Mouse (Mus musculus) spleen, postnatal 36 days (tissue): ENCODE data around the gene Rbm8a2.
A peak's percentile ranks its signal among the peaks of the same experiment; 100 is the strongest.
"Not testable (repeated sequence)": the region's sequence is repeated elsewhere in the genome, so short reads cannot be mapped to it uniquely, and the experiment has no call there.

Source experiments
- DNase-seq, 2 experiments: peaks; one replicate each; pipeline ENCODE4 v3.0.0; 2022; ENCODE audit warnings: low spot score in 2 of 2, mixed read lengths in 1 of 2

Rbm8a2 gene

GRCm38 (mm10) chr1:175979014-175979413, at the start of gene Rbm8a2:
Rbm8a2 (minus strand) TSS chr1:175979114.
- not testable (repeated sequence) for DNase-seq

DNA sequence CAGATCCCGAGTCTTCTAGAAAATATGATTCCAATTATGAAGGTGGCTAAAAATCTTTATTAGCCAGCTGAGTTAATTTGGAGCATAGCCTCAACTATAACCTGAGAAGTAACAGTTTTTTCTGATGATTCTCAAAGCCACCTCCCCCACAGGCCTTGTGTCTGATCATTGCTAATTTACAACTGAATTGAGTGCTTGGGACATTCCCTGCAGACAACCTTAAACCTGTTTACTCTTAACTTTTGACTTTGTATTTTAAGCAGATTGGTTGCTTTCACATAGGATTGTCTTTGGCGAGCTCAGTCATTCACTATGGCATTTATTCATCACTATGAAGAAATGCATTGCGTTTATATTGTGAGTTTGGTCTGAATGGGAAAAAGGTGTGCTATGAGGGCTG, 49.5 kb upstream of the Rbm8a2 start:
- no peak for DNase-seq

GRCm38 (mm10) chr1:176024501-176024900, 45.6 kb upstream of the Rbm8a2 start:
- DNase-seq = no peak

GRCm38 (mm10) chr1:176018523-176018922, 39.6 kb upstream of the Rbm8a2 start:
- DNase-seq = no peak

DNA sequence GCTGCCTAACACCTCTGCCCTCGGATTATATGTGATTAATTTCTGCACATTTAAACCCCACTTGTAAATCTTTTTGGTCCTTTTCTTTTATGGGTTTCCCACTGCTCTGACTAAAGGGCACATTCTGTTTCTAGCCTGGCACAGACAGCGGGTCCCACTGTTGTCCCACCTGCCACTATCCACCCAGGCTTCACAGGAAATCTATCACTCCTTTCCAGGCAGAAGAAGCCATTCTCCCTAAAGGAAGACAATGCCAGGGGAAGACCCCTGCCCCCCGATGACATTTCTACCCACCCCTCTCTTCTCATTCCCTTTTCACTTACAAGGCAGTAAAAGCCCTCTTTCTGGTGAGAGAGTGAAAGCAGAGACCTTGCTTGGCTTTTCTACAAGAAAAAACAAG, 37.2 kb upstream of the Rbm8a2 start:
- DNase-seq = no peak

- no peak for DNase-seq
Measured at GRCm38 (mm10) chr1:176013497-176014268, 34.8 kb upstream of the Rbm8a2 start.

GRCm38 (mm10) chr1:176011535-176011934, 32.6 kb upstream of the Rbm8a2 start:
- DNase-seq = no peak

DNA sequence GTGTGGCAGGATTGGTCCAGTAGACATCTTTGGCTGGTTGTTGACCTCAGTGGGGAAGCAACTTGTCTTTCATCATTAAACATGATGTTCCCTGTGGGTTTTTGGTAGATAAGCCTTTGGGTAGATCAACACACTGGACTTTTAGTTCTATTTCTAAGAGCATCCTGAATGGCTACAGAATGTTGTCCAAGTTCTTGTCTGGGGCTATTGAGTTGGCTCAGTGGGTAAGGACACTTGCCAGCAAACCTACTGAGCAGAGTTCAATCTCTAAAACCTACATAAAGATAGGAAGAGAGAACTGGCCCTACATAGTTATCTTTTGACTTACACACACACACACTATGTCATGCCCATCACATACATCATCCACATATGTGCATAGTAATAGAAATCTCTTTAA, 32.2 kb upstream of the Rbm8a2 start:
- no peak for DNase-seq

- DNase-seq = no peak
Measured at GRCm38 (mm10) chr1:176008411-176008810, 29.5 kb upstream of the Rbm8a2 start.

GRCm38 (mm10) chr1:176000599-176000998, 21.7 kb upstream of the Rbm8a2 start:
- no peak for DNase-seq

- no peak for DNase-seq
Measured at GRCm38 (mm10) chr1:175997076-175997651, 18.2 kb upstream of the Rbm8a2 start.

DNA sequence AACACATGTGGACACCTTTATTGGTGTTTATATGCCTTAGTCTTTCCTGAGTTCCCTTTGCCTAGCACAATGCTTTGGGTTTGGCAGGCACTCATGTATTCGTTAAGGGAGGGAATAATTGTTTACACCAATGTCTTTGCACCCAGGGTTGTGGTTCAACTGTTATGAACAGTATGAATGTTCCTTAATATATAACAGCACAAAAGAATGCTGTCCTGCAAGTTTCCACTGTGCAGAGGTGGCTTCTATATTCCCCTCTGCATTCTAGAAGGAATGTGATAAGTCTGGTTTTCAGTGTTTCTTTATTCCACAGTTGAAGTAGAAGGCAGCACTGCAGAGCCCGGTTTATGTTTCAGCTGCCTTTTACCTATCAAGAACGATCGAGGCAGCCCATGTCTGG, 10.0 kb upstream of the Rbm8a2 start:
- DNase-seq = no peak

GRCm38 (mm10) chr1:175988448-175988847, 9.5 kb upstream of the Rbm8a2 start:
- no peak for DNase-seq

- no peak for DNase-seq
Measured at GRCm38 (mm10) chr1:175970710-175971109, 8.2 kb downstream of the Rbm8a2 start.

DNA sequence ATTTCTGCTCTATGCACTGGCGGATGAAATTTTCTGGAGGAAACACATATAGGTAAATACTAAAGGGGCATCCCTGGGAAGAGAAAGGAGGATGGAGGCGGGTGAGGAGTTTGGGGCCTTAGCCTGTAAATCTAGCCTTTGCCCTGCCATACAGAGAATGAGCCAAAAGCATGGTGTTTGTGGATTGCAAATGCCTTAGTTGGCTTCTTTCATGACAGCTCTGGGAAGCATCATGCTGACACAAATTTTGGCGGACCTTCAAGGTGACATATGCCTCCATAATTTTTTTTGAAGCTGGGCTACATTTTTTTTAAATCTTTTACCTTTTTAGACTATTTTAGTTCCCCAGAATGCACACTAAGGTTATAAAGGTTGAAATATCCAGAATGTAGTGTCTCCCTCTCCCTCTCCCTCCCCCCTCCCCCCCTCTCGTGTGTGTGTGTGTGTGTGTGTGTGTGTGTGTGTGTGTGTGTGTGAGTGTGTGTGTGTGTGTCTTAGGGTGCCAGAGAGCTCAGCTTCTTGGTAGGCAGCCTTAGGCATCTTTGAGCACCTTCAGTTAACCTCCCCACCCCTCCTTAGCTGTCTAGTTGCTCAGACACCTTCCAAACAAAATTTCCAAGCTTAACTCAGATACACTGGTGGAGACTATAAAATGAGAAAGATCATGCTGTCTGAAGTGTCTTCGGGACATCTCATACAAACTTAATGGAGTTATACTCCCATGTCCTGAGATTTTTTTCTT, 11.7 kb downstream of the Rbm8a2 start:
- no peak for DNase-seq

DNA sequence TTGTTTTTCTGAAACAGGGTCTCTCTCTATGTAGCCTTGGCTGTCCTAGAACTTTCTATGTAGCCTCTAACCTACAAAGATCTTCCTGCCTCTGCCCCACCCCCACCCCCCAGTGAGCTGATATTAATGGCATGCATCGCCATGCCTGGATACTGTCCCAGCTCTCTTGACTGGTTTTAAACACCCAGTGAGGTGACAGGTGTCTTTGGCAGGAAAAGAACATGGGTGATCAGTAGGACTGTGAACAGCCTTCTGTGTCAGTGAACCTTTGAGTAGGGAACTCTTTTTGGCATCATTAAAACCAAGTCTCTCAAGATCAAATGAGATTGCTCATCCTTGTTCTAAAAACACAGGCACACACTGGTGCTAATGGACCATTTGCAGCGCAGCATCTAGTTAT, 17.1 kb downstream of the Rbm8a2 start:
- no peak for DNase-seq

DNA sequence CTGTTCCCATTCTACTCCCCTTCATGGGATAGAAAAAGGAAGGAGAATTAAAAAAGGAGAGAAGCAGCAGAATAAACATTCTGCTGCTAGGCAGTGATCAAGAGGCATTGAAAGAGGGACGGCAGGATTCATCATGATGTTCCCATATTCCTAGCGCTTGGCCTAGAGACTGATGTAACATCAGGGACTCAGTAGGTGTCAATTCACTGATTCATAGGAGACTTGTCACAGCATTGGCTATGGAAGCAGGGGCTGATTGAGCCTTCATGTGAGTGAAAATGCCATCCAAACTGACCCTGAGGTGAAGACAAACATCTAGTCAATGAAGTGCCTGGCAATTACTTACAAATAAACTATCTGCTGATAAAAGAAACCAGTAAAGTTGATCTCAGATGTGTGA, 28.1 kb downstream of the Rbm8a2 start:
- no peak for DNase-seq

- no peak for DNase-seq
Measured at GRCm38 (mm10) chr1:175950421-175950820, 28.5 kb downstream of the Rbm8a2 start.

GRCm38 (mm10) chr1:175946718-175947315, 32.1 kb downstream of the Rbm8a2 start:
- no peak for DNase-seq

- DNase-seq = no peak
Measured at GRCm38 (mm10) chr1:175943168-175943567, 35.7 kb downstream of the Rbm8a2 start.

GRCm38 (mm10) chr1:175938731-175939130, 40.2 kb downstream of the Rbm8a2 start:
- DNase-seq = no peak

DNA sequence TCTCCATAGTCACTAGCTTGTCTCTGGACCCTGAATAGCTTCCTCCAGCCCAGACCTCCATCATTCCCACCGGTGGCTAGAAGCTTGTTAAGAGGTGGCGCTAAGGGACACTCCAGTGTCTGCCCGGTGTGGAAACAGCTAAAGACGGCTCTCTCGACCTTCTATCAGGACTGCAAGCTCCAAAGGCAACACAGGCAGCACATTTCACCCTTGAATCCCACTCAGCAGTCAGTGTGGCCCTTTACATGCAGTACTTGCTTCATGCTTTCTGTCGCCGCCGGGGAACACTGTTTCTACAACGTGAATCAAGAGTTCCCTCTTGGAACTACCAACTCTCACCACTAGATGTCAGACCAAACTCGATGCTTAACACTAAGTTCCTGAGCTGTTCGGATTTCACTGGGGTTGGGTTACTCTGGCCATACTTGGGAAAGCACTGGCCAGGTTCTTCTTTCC, 42.6 kb downstream of the Rbm8a2 start:
- peak; percentile 2 to 18 for DNase-seq
